Mouse (Mus musculus) embryonic facial prominence, embryonic 13.5 days (tissue): ENCODE results near the gene Cdh13. TPM values are rescaled to one million over a fixed set of nuclear protein-coding genes. Genes with fewer than 3 reads are reported as not detected.

Source experiments
- ATAC-seq: fragments of 200-750 bp; cut with Nextera tagmentation; 2 replicates; pipeline ENCODE4 v1.8.0; 2017; ENCODE audit warnings: low read depth; ENCODE audit not compliant: insufficient number of reproducible peaks, insufficient read depth, low FRiP score, low TSS enrichment
- H3K27ac ChIP-seq: fragments of 300-500 bp; sonication (generic); 2 replicates; pipeline ENCODE4 v1.5.1; 2015; ENCODE audit warnings: moderate library complexity, mild to moderate bottlenecking, inconsistent platforms
- H3K27me3 ChIP-seq: fragments of 300-500 bp; sonication (generic); 2 replicates; pipeline ENCODE4 v1.6.1; 2015; ENCODE audit warnings: mild to moderate bottlenecking, inconsistent platforms
- H3K36me3 ChIP-seq: fragments of 300-500 bp; sonication (generic); 2 replicates; pipeline ENCODE4 v1.6.1; 2015; ENCODE audit warnings: mild to moderate bottlenecking, inconsistent platforms
- H3K4me1 ChIP-seq: fragments of 300-500 bp; sonication (generic); 2 replicates; pipeline ENCODE4 v1.6.1; 2015; ENCODE audit warnings: inconsistent platforms
- H3K4me2 ChIP-seq: fragments of 300-500 bp; sonication (generic); 2 replicates; pipeline ENCODE4 v1.6.1; 2015; ENCODE audit warnings: moderate library complexity, mild to moderate bottlenecking, inconsistent platforms
- H3K4me3 ChIP-seq: fragments of 300-500 bp; sonication (generic); 2 replicates; pipeline ENCODE4 v1.5.1; 2015; ENCODE audit warnings: mild to moderate bottlenecking, inconsistent platforms
- H3K9ac ChIP-seq: fragments of 300-500 bp; sonication (generic); 2 replicates; pipeline ENCODE4 v1.6.1; 2015; ENCODE audit warnings: mild to moderate bottlenecking, inconsistent platforms
- H3K9me3 ChIP-seq: fragments of 300-500 bp; sonication (generic); 2 replicates; pipeline ENCODE4 v1.6.1; 2016; ENCODE audit warnings: inconsistent platforms
- WGBS: fragments of 180-500 bp; shearing (Covaris S2); methylation state at CpG from one replicate; pipeline ENCODE4 v1.1.7; 2015; ENCODE audit warnings: mixed read lengths; 5-methylcytosine and 5-hydroxymethylcytosine counted together
- polyA plus RNA-seq: library from polyadenylated mRNA; unstranded; fragments of >200 nt; fragmentation: Nextera tagmentation; extraction: Ambion mirVana; gene quantifications from 2 replicates; pipeline ENCODE4 v1.2.1, GENCODE M21; 2015

Cdh13 gene
- polyA plus RNA-seq, 1 experiment from 2014 or later: 16.8 TPM

- Histone ChIP-seq H3K4me3 (no peak overlapping the region), H3K27me3 (no peaks in the 10 kb centered on the region), H3K4me1 (no peaks in the 10 kb centered on the region), H3K4me2 (no peak overlapping the region), H3K27ac (no peak overlapping the region), H3K36me3 (no peaks in the 10 kb centered on the region), H3K9ac (no peak overlapping the region), H3K9me3 (no peaks in the 10 kb centered on the region)
- WGBS: 23% methylated on average over 5 of the region's 5 CpGs
- ATAC-seq: no peak
These were observed 696.3 kb downstream of the Cdh13 start for GRCm38 (mm10) chr8:118979800-118980199.

GRCm38 (mm10) chr8:118983724-118984123 is 700.2 kb downstream of the Cdh13 start:
- H3K4me2 ChIP-seq: no peak overlapping the region
- H3K27ac ChIP-seq: no peak overlapping the region
- no peaks in the 10 kb centered on the region for H3K9me3 ChIP-seq
- 48% methylated on average over 2 of the region's 2 CpGs for WGBS
- H3K27me3 ChIP-seq: no peaks in the 10 kb centered on the region
- no peaks in the 10 kb centered on the region for H3K36me3 ChIP-seq
- no peak overlapping the region for H3K9ac ChIP-seq
- H3K4me3 ChIP-seq: no peak overlapping the region
- no peak for ATAC-seq
- no peaks in the 10 kb centered on the region for H3K4me1 ChIP-seq

GRCm38 (mm10) chr8:118986796-118987195 is 703.3 kb downstream of the Cdh13 start:
- no peak overlapping the region for H3K9ac ChIP-seq
- H3K27me3 ChIP-seq: no peaks in the 10 kb centered on the region
- H3K27ac ChIP-seq: no peak overlapping the region
- ATAC-seq: no peak
- 67% methylated on average over 1 of the region's 1 CpGs for WGBS
- no peak overlapping the region for H3K4me3 ChIP-seq
- H3K36me3 ChIP-seq: no peaks in the 10 kb centered on the region
- H3K4me1 ChIP-seq: no peaks in the 10 kb centered on the region
- no peak overlapping the region for H3K4me2 ChIP-seq
- no peaks in the 10 kb centered on the region; the same call in 1 of the 2 replicates for H3K9me3 ChIP-seq

GRCm38 (mm10) chr8:118995641-118996188 is 712.2 kb downstream of the Cdh13 start:
- no peak for ATAC-seq
- Histone ChIP-seq H3K9me3 (no peaks in the 10 kb centered on the region), H3K27ac (no peak overlapping the region), H3K4me1 (peaks cover 3% of the 10 kb centered on the region; the same call in 1 of the 2 replicates), H3K27me3 (no peaks in the 10 kb centered on the region), H3K36me3 (no peaks in the 10 kb centered on the region), H3K9ac (no peak overlapping the region), H3K4me2 (no peak overlapping the region), H3K4me3 (no peak overlapping the region)
- WGBS: 81% methylated on average over 11 of the region's 11 CpGs

- 90% methylated on average over 1 of the region's 1 CpGs for WGBS
- no peaks in the 10 kb centered on the region; the same call in 1 of the 2 replicates for H3K27me3 ChIP-seq
- H3K4me2 ChIP-seq: no peak overlapping the region
- H3K9me3 ChIP-seq: no peaks in the 10 kb centered on the region
- no peak for ATAC-seq
- peaks cover 3% of the 10 kb centered on the region; the same call in 1 of the 2 replicates for H3K4me1 ChIP-seq
- H3K9ac ChIP-seq: no peak overlapping the region
- no peak overlapping the region for H3K27ac ChIP-seq
- no peaks in the 10 kb centered on the region for H3K36me3 ChIP-seq
- H3K4me3 ChIP-seq: no peak overlapping the region
These were observed 717.1 kb downstream of the Cdh13 start for GRCm38 (mm10) chr8:119000595-119000994.

GRCm38 (mm10) chr8:119004821-119005220 is 721.3 kb downstream of the Cdh13 start:
- no peaks in the 10 kb centered on the region for H3K36me3 ChIP-seq
- no peak overlapping the region for H3K9ac ChIP-seq
- H3K4me3 ChIP-seq: no peak overlapping the region
- H3K27me3 ChIP-seq: no peaks in the 10 kb centered on the region; the same call in 1 of the 2 replicates
- 88% methylated on average over 5 of the region's 5 CpGs for WGBS
- no peak for ATAC-seq
- no peaks in the 10 kb centered on the region for H3K9me3 ChIP-seq
- no peak overlapping the region for H3K4me2 ChIP-seq
- no peaks in the 10 kb centered on the region for H3K4me1 ChIP-seq
- no peak overlapping the region for H3K27ac ChIP-seq

GRCm38 (mm10) chr8:119018675-119019074 is 735.1 kb downstream of the Cdh13 start:
- Histone ChIP-seq H3K4me3 (no peak overlapping the region), H3K4me2 (no peak overlapping the region), H3K4me1 (no peaks in the 10 kb centered on the region), H3K9ac (no peak overlapping the region), H3K9me3 (no peaks in the 10 kb centered on the region), H3K36me3 (no peaks in the 10 kb centered on the region), H3K27me3 (no peaks in the 10 kb centered on the region), H3K27ac (no peak overlapping the region)
- ATAC-seq: no peak
- 58% methylated on average over 6 of the region's 6 CpGs for WGBS

GRCm38 (mm10) chr8:119020781-119021180 is 737.2 kb downstream of the Cdh13 start:
- Histone ChIP-seq H3K4me3 (no peak overlapping the region), H3K4me2 (no peak overlapping the region), H3K9ac (no peak overlapping the region), H3K36me3 (no peaks in the 10 kb centered on the region), H3K27ac (no peak overlapping the region), H3K4me1 (peaks cover 6% of the 10 kb centered on the region), H3K9me3 (no peaks in the 10 kb centered on the region), H3K27me3 (no peaks in the 10 kb centered on the region)
- no peak for ATAC-seq
- 80% methylated on average over 11 of the region's 11 CpGs for WGBS

- Histone ChIP-seq H3K4me2 (no peak overlapping the region), H3K4me3 (no peak overlapping the region), H3K4me1 (peaks cover 10% of the 10 kb centered on the region), H3K9ac (no peak overlapping the region), H3K27me3 (no peaks in the 10 kb centered on the region), H3K36me3 (no peaks in the 10 kb centered on the region), H3K9me3 (no peaks in the 10 kb centered on the region), H3K27ac (no peak overlapping the region)
- 85% methylated on average over 11 of the region's 11 CpGs for WGBS
- ATAC-seq: no peak
These were observed 737.9 kb downstream of the Cdh13 start for GRCm38 (mm10) chr8:119021478-119021877.

- ATAC-seq: 0 out of 2 replicates have a peak, but pooled peaks have one; percentile 52
- H3K27ac ChIP-seq: no peak overlapping the region
- no peaks in the 10 kb centered on the region for H3K9me3 ChIP-seq
- no peak overlapping the region for H3K4me2 ChIP-seq
- H3K27me3 ChIP-seq: no peaks in the 10 kb centered on the region
- H3K9ac ChIP-seq: no peak overlapping the region
- WGBS: 61% methylated on average over 9 of the region's 9 CpGs
- no peak overlapping the region for H3K4me3 ChIP-seq
- no peaks in the 10 kb centered on the region for H3K36me3 ChIP-seq
- peaks cover 10% of the 10 kb centered on the region for H3K4me1 ChIP-seq
These were observed 738.9 kb downstream of the Cdh13 start for GRCm38 (mm10) chr8:119022301-119022870.

GRCm38 (mm10) chr8:119033398-119033797 is 749.9 kb downstream of the Cdh13 start:
- Histone ChIP-seq H3K4me3 (no peak overlapping the region), H3K36me3 (no peaks in the 10 kb centered on the region), H3K9me3 (no peaks in the 10 kb centered on the region), H3K4me2 (no peak overlapping the region), H3K27me3 (no peaks in the 10 kb centered on the region), H3K27ac (no peak overlapping the region), H3K9ac (no peak overlapping the region), H3K4me1 (no peaks in the 10 kb centered on the region)
- WGBS: 83% methylated on average over 11 of the region's 11 CpGs
- no peak for ATAC-seq

GRCm38 (mm10) chr8:119034037-119034436 is 750.5 kb downstream of the Cdh13 start:
- ATAC-seq: no peak
- H3K9me3 ChIP-seq: no peaks in the 10 kb centered on the region
- WGBS: 97% methylated on average over 3 of the region's 3 CpGs

More at GRCm38 (mm10) chr8:119034037-119034436, 750.5 kb downstream of the Cdh13 start:
- no peaks in the 10 kb centered on the region for H3K4me1 ChIP-seq
- H3K4me2 ChIP-seq: no peak overlapping the region
- no peaks in the 10 kb centered on the region for H3K36me3 ChIP-seq
- no peak overlapping the region for H3K9ac ChIP-seq
- H3K4me3 ChIP-seq: no peak overlapping the region
- H3K27ac ChIP-seq: no peak overlapping the region
- H3K27me3 ChIP-seq: no peaks in the 10 kb centered on the region
